Mouse (Mus musculus) erythroblast, embryonic 14.5 days (primary cell): ENCODE measurements around the gene Cdh19.

ENCODE experiments used
- GATA1 ChIP-seq: IDR thresholded peaks from 2 replicates; pipeline ENCODE4 v1.6.1; 2012; ENCODE audit warnings: low read length, inconsistent platforms, mixed read lengths
- TAL1 ChIP-seq: IDR thresholded peaks from 3 replicates; pipeline ENCODE4 v1.6.1; 2012; ENCODE audit warnings: low read length, inconsistent platforms, mixed read lengths

GRCm38 (mm10) chr1:110909218-110909617 is 68.2 kb downstream of the Cdh19 start:
- no peak for TF ChIP-seq TAL1
- TF ChIP-seq GATA1, result no peak
